Mouse (Mus musculus): ENCODE measurements around the gene Ddr1.

Ddr1 gene

GRCm38 (mm10) chr17:35720340-35720727 lies 15.9 kb upstream of the Ddr1 start:
- peak; percentile 36 to 57 for DNase-seq

- no peak for DNase-seq
Measured at GRCm38 (mm10) chr17:35719616-35720339, 15.4 kb upstream of the Ddr1 start.

- DNase-seq: no peak
Measured at GRCm38 (mm10) chr17:35717080-35717479, 12.7 kb upstream of the Ddr1 start.

- DNase-seq: peak; percentile 49 to 91
Measured at GRCm38 (mm10) chr17:35716114-35716513, 11.7 kb upstream of the Ddr1 start.

- peak; percentile 85 to 89 for DNase-seq
Measured at GRCm38 (mm10) chr17:35710705-35711347, 6.4 kb upstream of the Ddr1 start.

GRCm38 (mm10) chr17:35708611-35709010 lies 4.2 kb upstream of the Ddr1 start:
- DNase-seq: no peak

GRCm38 (mm10) chr17:35707929-35708328 lies 3.5 kb upstream of the Ddr1 start:
- DNase-seq: peak; percentile 64 to 74

- DNase-seq: peak in 1 of 2 experiments; percentile 59
Measured at GRCm38 (mm10) chr17:35705836-35706235, 1.4 kb upstream of the Ddr1 start.

- DNase-seq: peak; percentile 59 to 66
Measured at GRCm38 (mm10) chr17:35703751-35704271, 610 bp downstream of the Ddr1 start.

- no peak for DNase-seq
Measured at GRCm38 (mm10) chr17:35703065-35703464, 1.4 kb downstream of the Ddr1 start.

- no peak for DNase-seq
Measured at GRCm38 (mm10) chr17:35702605-35703004, 1.8 kb downstream of the Ddr1 start.

GRCm38 (mm10) chr17:35701978-35702461 lies 2.4 kb downstream of the Ddr1 start:
- peak; percentile 86 to 87 for DNase-seq

GRCm38 (mm10) chr17:35701203-35701977 lies 3.0 kb downstream of the Ddr1 start:
- no peak for DNase-seq

- peak; percentile 81 to 85 for DNase-seq
Measured at GRCm38 (mm10) chr17:35700371-35700961, 4.0 kb downstream of the Ddr1 start.

GRCm38 (mm10) chr17:35699919-35700318 lies 4.5 kb downstream of the Ddr1 start:
- DNase-seq: peak; percentile 90 to 94

- no peak for DNase-seq
Measured at GRCm38 (mm10) chr17:35698501-35698883, 5.9 kb downstream of the Ddr1 start.

- no peak for DNase-seq
Measured at GRCm38 (mm10) chr17:35697759-35698500, 6.5 kb downstream of the Ddr1 start.

GRCm38 (mm10) chr17:35697429-35697758 lies 7.0 kb downstream of the Ddr1 start:
- DNase-seq: no peak

- no peak for DNase-seq
Measured at GRCm38 (mm10) chr17:35696691-35697090, 7.7 kb downstream of the Ddr1 start.

- peak in 1 of 2 experiments; percentile 57 for DNase-seq
Measured at GRCm38 (mm10) chr17:35695289-35695688, 9.1 kb downstream of the Ddr1 start.

GRCm38 (mm10) chr17:35693906-35694305 lies 10.5 kb downstream of the Ddr1 start:
- DNase-seq: no peak

- no peak for DNase-seq
Measured at GRCm38 (mm10) chr17:35692368-35692767, 12.1 kb downstream of the Ddr1 start.

Measured in kidney, adult 8-10 months (tissue).